Mouse (Mus musculus) forelimb bud, embryonic 11.5 days (tissue): ENCODE results near the gene Acot7.

Experiments
- DNase-seq: peaks from one replicate; pipeline ENCODE4 v3.0.0-alpha.2; 2012; ENCODE audit warnings: low read depth, low spot score

Gene Acot7

DNA sequence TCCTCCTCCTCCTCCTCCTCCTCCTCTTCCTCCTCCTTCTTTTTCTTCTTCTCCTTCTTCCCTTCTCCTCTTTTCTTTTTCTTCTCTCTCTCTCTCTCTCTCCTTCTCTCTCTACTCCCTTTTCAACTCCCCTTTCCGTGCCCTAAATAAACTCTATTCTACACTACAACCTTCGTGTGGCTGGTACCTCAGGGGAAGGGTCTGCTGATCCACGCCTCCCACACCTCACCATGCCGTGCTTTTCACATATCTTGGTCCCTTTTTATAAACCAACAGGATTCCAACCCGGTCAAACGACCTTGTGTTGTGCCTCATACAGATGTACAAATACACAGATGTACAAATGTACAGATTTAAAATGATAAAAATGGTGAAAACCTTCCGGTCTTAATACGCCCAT, 118.4 kb downstream of the Acot7 start:
- no peak for DNase-seq

GRCm38 (mm10) chr4:152296874-152297861, 119.2 kb downstream of the Acot7 start, which contains the start of gene Icmt:
Icmt (plus strand) TSS chr4:152297227.
- DNase-seq, result peak; percentile 98

DNA sequence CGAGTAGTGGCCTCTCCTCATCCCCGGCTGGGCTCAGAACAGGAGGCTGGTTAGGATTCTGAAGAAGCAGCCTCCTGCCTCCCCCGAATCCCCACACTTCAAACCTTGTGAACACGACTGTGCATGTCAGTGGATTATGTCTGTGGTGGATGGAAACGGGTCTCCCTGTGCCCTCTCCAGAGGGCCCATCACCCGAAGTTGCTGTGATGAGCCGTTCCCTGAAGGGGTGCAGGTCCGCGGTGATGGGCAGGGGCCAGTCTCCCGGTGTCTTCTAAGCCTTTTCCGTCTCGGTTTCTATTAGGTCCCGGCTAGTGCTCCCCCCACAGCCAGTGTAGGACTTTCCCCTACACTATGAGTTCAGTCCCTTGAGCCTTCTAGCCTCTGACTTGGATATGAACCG, 120.9 kb downstream of the Acot7 start:
- DNase-seq, result no peak

- no peak for DNase-seq
Observed at GRCm38 (mm10) chr4:152300375-152300774, 122.4 kb downstream of the Acot7 start.

DNA sequence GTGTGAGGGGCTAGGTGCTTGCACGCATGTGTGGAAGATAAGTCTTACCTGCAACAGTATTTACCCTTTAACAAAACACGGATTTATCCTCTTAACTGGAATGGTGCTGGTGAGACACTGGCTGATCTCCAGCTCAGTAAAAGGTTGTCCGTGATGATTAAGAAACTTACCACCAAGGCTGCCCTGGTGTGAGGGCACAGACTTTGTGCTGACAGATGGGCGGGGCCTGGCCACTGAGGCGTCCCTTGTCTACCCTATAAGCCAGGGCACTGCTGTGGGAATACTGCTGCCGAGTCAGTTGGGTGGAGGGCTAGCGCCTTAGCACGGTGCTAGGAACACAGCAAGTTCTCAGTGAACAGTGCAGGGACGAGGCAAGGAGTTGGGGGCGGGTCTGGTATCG, 124.1 kb downstream of the Acot7 start:
- DNase-seq, result no peak

DNA sequence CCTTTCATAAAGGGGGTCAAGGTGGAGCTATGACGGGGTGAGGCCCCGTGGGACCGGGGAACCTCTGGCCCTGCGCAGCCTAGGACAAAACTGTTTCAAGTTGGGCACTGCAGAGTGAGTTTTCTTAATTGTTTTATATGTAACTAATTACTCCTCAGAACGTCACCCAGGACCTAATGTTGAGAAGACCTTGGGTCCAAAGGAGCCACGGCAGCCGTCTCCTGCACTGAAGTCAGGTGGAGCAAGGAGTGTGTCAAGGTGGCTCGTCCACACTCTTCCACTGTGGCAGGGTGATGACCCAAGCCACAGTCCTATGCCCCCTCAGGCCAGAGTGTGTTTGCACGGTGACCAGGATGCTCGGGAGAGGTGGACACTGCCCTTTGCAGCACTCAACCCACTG, 125.2 kb downstream of the Acot7 start:
- no peak for DNase-seq

- DNase-seq, result no peak
Observed at GRCm38 (mm10) chr4:152304685-152305084, 126.8 kb downstream of the Acot7 start.

- no peak for DNase-seq
Observed at GRCm38 (mm10) chr4:152305991-152306390, 128.1 kb downstream of the Acot7 start.

GRCm38 (mm10) chr4:152307542-152307941, 129.6 kb downstream of the Acot7 start:
- no peak for DNase-seq

DNA sequence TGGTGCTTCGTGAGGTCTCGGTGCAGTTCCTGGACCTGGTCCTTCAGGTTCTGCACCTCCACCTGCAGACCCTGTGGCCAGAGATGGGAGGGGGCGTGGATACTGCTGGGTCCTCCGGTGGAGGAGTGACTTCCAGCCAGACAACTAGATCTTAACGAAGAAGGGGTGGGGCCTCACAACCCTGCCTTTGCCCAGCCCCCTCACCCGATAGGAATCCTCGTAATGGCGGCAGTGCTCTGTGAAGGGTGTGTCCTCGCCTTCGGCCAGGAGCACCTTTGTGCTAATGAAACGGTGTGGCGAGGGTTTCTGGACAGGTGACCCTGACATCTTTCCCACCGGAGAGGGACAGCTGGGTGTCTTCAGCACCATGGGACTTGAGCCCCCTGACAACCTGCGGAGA, 134.3 kb downstream of the Acot7 start:
- no peak for DNase-seq

DNA sequence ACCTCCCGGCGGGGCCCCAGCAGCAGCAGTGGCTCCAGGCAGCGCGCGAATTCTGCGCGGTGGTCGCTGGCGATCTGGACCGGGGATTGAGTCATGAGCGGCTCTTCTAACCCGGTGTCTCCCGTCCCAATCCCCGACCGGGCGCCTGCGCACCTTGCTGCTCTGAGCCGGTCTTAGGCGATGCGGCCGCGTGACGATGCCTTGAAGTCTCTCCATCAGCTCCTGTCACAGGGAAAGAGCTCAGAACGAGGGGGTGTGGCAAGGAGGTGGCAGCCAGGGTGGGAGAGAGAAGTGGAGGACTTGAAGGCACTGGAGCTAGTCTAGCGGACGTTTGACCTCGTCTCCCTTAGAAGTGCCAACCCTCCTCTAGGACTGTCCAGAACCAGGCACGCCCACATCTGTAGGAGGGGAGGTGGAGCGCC, 135.3 kb downstream of the Acot7 start:
- no peak for DNase-seq

GRCm38 (mm10) chr4:152313934-152314333, 136.0 kb downstream of the Acot7 start:
- DNase-seq, result no peak

DNA sequence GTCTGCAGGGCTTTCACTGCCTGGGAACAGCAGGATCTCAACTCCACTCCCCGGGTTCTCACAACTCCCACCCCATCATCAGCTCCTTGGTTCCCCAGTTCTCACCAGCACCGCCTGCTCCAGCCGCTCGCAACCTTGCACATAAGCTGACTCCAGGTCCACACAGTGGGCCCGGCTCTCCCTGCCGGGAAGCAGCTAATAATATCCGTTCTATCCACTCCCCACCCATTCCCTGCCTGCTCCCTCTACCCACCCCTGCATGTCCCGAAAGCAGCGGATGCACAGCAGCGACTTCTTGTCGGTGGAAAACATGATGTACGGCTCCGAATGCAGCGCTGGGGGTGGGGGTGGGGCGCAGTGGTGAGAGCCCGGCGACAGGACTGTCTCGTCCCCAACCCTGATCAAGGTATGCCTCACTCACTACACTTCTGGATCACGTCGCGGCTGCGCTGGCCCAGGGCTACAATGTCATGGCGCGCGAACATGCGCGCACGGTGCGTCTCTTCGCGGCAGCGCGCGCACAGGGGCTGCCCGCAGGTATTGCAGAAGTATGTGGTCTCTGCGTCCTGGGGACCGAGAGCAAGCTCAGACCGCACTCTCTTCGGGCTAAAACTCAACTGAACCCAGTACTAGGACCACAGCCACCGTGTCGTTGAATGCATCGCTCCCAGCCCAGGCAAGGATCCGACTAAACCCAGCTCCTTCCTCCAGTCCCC, 137.7 kb downstream of the Acot7 start:
- DNase-seq, result no peak

GRCm38 (mm10) chr4:152317631-152318033, 139.7 kb downstream of the Acot7 start:
- no peak for DNase-seq

DNA sequence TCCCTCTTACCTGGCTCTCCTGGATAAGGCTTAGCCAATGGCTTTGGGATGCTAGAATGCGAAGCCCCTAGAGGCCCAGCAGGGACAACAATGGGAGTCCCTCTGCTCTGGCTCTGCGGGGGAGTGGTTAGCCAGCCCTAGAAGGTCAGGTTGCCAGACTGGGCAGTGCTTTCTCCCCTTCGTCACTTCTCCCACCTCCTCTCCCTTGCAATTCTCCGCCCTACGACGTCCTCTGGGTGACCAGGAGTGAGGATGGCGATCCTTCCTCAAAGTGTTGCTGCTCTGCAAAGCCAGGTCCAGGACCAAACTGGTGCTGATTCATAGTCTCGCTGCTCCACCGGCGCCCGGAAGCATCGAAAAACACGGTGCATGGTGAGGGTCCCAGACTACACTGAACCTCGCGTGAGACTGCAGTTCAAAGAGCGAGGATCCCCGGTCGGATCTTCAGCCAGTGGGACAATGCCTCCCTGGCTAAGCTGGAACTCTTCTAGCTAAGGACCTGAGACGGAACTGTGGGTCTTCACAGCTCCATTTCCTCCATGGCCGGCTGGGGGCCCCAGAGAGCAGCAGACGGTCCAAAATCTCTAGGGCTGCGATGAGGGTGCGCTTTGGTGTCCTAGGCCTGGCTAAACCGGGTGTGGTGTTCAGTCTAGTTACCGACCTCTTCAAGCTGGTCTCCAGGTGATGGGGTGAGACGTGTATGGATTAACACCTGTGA, 140.7 kb downstream of the Acot7 start, which contains the start of gene Rnf207:
Gene Rnf207, minus strand, starts transcription at position 477 of the 718 bp plus-strand sequence.
- DNase-seq, result no peak
